31 mouse cellular contexts compared by ENCODE assay signal in the genomic region with DNA sequence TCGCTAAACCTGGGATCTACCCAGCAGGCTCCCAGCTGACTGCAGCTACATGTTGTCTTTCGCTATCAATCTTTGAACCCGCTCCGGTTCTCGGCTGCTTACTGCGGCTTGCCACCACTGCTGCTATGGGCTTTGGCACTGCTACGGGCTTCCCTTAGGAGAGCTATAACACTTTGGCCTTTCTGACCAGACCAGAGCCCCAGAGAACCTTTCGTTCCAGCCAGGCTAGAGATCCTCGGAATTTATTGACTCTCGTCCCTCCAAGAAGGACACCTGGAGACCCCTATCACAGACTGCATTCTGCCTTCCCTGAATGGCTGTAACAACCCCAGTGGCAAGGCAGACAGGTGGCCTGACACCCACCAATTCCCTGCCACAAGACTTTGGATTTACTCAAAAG. TPM values are rescaled to one million over a fixed set of nuclear protein-coding genes. Genes with fewer than 3 reads are reported as not detected.
"Had no signal": no experiment of that assay in that cellular context is flagged by ENCODE, and none has a peak within 500 bp of the region (broad histone marks: within the 10 kb centered on the region; RNA-seq: fewer than 3 reads in every experiment).

No protein-coding gene starts in this region.

- H3K36me3 ChIP-seq: limb, embryonic 10.5 days; limb, embryonic 12.5 days; limb, embryonic 13.5 days; limb, embryonic 15.5 days; liver, embryonic 12.5 days; liver, embryonic 13.5 days; liver, embryonic 15.5 days; lung, embryonic 15.5 days; midbrain, embryonic 10.5 days; midbrain, embryonic 12.5 days; midbrain, embryonic 13.5 days; midbrain, embryonic 15.5 days; neural tube, embryonic 12.5 days had no signal

- H3K4me3 ChIP-seq: limb, embryonic 10.5 days; limb, embryonic 12.5 days; limb, embryonic 13.5 days; limb, embryonic 15.5 days; liver, embryonic 12.5 days; liver, embryonic 13.5 days; liver, embryonic 15.5 days; lung, embryonic 15.5 days; megakaryocyte, embryonic 14.5 days; midbrain, embryonic 10.5 days; midbrain, embryonic 12.5 days; midbrain, embryonic 13.5 days; midbrain, embryonic 15.5 days; myocyte; neural tube, embryonic 12.5 days had no signal

- H3K27ac ChIP-seq: limb, embryonic 10.5 days; limb, embryonic 12.5 days; limb, embryonic 13.5 days; limb, embryonic 15.5 days; liver, embryonic 12.5 days; liver, embryonic 13.5 days; liver, embryonic 14.5 days; liver, embryonic 15.5 days; lung, embryonic 15.5 days; macrophage; midbrain, embryonic 10.5 days; midbrain, embryonic 12.5 days; midbrain, embryonic 15.5 days; neural tube, embryonic 12.5 days had no signal

- H3K4me1 ChIP-seq: limb, embryonic 15.5 days; liver, embryonic 12.5 days; liver, embryonic 13.5 days; liver, embryonic 15.5 days; lung, embryonic 15.5 days; midbrain, embryonic 10.5 days; midbrain, embryonic 12.5 days; midbrain, embryonic 13.5 days; midbrain, embryonic 15.5 days; neural tube, embryonic 12.5 days had no signal

- DNase-seq: left cerebral cortex, postnatal 4 days; liver; liver, embryonic 13.5 days; liver, postnatal 0 days; lung, adult 18-20 months; lung, adult 2 months; lung, embryonic 14.5 days; lung, postnatal 10 days; lung, postnatal 14 days; lung, postnatal 36 days; lung, postnatal 4 days; midbrain, embryonic 14.5 days had no signal

- H3K9me3 ChIP-seq: limb, embryonic 10.5 days; limb, embryonic 12.5 days; limb, embryonic 13.5 days; limb, embryonic 15.5 days; liver, embryonic 12.5 days; liver, embryonic 13.5 days; liver, embryonic 15.5 days; lung, embryonic 15.5 days; megakaryocyte, embryonic 14.5 days; midbrain, embryonic 10.5 days; midbrain, embryonic 12.5 days; midbrain, embryonic 15.5 days; neural tube, embryonic 12.5 days had no signal

- H3K27me3 ChIP-seq: limb, embryonic 12.5 days; limb, embryonic 13.5 days; limb, embryonic 15.5 days; liver, embryonic 12.5 days; liver, embryonic 13.5 days; liver, embryonic 15.5 days; lung, embryonic 15.5 days; megakaryocyte, embryonic 14.5 days; midbrain, embryonic 12.5 days; midbrain, embryonic 13.5 days; midbrain, embryonic 15.5 days; neural tube, embryonic 12.5 days had no signal

RNA-seq across cellular contexts. Expression of a gene that starts 26.6 kb away (rescaled TPM):
- polyA plus RNA-seq: limb, embryonic 11.5 days; limb, embryonic 12.5 days; liver, embryonic 12.5 days; liver, embryonic 13.5 days; liver, embryonic 15.5 days; liver, embryonic 16.5 days; liver, postnatal 0 days; macrophage; midbrain, embryonic 10.5 days; midbrain, embryonic 13.5 days; midbrain, postnatal 0 days; myocyte had no signal
